ENCODE assay signal across 15 mouse cellular contexts in the genomic region with DNA sequence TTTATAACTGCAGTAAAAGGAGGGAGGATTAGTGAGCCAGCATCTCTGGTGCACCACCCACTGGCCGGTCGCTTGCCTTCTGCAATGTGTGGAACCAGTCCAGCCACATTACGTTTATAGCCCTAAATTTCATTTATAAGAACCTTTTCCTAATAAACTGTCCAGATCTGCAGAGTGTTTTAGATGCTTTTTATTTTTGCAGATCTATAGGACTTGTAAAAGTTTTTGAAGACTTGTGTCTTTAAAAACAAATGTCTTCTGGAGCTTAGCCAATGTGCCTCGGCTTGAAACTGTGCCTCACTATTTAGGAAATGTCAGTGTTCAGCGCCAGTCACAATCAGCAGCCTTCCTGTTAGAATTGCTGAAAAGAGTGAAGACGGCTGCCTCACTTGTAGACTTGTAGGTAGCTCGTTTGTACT.
A peak's percentile ranks its signal among the peaks of the same experiment; 100 is the strongest.
DNase-seq lines count a peak whose midpoint lies in the region; ATAC-seq and TF ChIP-seq lines count a peak whose summit lies in the region.
"Had no signal": no experiment of that assay in that cellular context is flagged by ENCODE, and none has a peak within 500 bp of the region (broad histone marks: within the 10 kb centered on the region; RNA-seq: fewer than 3 reads in every experiment).

No protein-coding gene starts in this region.

- WGBS in heart, adult 2 months: 7% methylated on average over 7 of the region's 7 CpGs
- WGBS in heart, embryonic 10.5 days: 71% methylated on average over 7 of the region's 7 CpGs
- 40% methylated on average over 7 of the region's 7 CpGs for WGBS in lung, embryonic 15.5 days
- 18% methylated on average over 7 of the region's 7 CpGs for WGBS in lung, adult 2 months
- 31% methylated on average over 7 of the region's 7 CpGs for WGBS in small intestine, adult 2 months
- WGBS in hindbrain, embryonic 11.5 days: 87% methylated on average over 7 of the region's 7 CpGs

- H3K4me1 ChIP-seq in heart, adult 2 months (ENCODE audit: control insufficient read depth, insufficient read depth, low read length): peaks cover 24% of the 10 kb centered on the region
- peaks cover 32% of the 10 kb centered on the region for H3K4me1 ChIP-seq in heart, embryonic 10.5 days
- peaks cover 68% of the 10 kb centered on the region for H3K4me1 ChIP-seq in lung, embryonic 15.5 days
- H3K4me1 ChIP-seq in lung, adult 2 months (ENCODE audit: control insufficient read depth, insufficient read depth, low read length): peaks cover 15% of the 10 kb centered on the region
- peaks cover 24% of the 10 kb centered on the region for H3K4me1 ChIP-seq in small intestine, adult 2 months (ENCODE audit: control insufficient read depth, insufficient read depth, insufficient read length, low read length)
- H3K4me1 ChIP-seq in hindbrain, embryonic 11.5 days (replicated peaks; ENCODE audit: control insufficient read depth, insufficient read depth, low read length): no peaks in the 10 kb centered on the region

- H3K79me2 ChIP-seq in heart, adult 2 months (replicated peaks; ENCODE audit: control insufficient read depth, insufficient read depth, low read length): peaks cover 5% of the 10 kb centered on the region; the same call in 1 of the 2 replicates

- TF ChIP-seq POLR2A in heart, adult 2 months (IDR thresholded peaks at IDR 0.05; ENCODE audit: insufficient read depth, low read depth, low read length): no peak
- TF ChIP-seq POLR2A in lung, adult 2 months (IDR thresholded peaks at IDR 0.05; ENCODE audit: borderline replicate concordance, extremely low read depth, low read depth, low read length): no peak
- no peak for TF ChIP-seq POLR2A in small intestine, adult 2 months (IDR thresholded peaks at IDR 0.05; ENCODE audit: low read depth, low read length)

- H3K27ac ChIP-seq in heart, adult 2 months: no peak overlapping the region; the same call in 1 of the 2 replicates
- H3K27ac ChIP-seq in heart, embryonic 10.5 days: no peak overlapping the region
- H3K27ac ChIP-seq in lung, embryonic 15.5 days: peak overlapping the region; percentile 42
- H3K27ac ChIP-seq in small intestine, adult 2 months (ENCODE audit: insufficient read depth, low read depth, low read length): no peak overlapping the region
- no peak overlapping the region for H3K27ac ChIP-seq in hindbrain, embryonic 11.5 days (ENCODE audit: low read depth, low read length)
- H3K27ac ChIP-seq: embryonic facial prominence, embryonic 10.5 days; forebrain, embryonic 10.5 days; midbrain, embryonic 12.5 days had no signal

- H3K4me3 ChIP-seq in heart, adult 2 months: no peak overlapping the region
- H3K4me3 ChIP-seq in heart, embryonic 10.5 days: no peak overlapping the region
- no peak overlapping the region for H3K4me3 ChIP-seq in lung, embryonic 15.5 days
- no peak overlapping the region for H3K4me3 ChIP-seq in lung, adult 2 months (replicated peaks; ENCODE audit: extremely low read depth, low read depth, low read length)
- no peak overlapping the region for H3K4me3 ChIP-seq in small intestine, adult 2 months (ENCODE audit: low read depth, low read length)
- no peak overlapping the region for H3K4me3 ChIP-seq in hindbrain, embryonic 11.5 days (ENCODE audit: low read depth, low read length)
- H3K4me3 ChIP-seq: embryonic facial prominence, embryonic 10.5 days; forebrain, embryonic 10.5 days; kidney, embryonic 15.5 days; midbrain, embryonic 12.5 days had no signal

- DNase-seq in adrenal gland, postnatal 10 days: peak; percentile 39
- DNase-seq in adrenal gland, adult 8-10 months: no peak
- no peak for DNase-seq in heart, adult 2 months
- no peak for DNase-seq in heart, embryonic 10.5 days (ENCODE audit: low spot score)
- DNase-seq in lung, adult 2 months: no peak
- DNase-seq in hindbrain, embryonic 11.5 days (ENCODE audit: low spot score): no peak
- DNase-seq: gastrocnemius, postnatal 14 days; liver; thymus, adult 2 months had no signal

- H3K36me3 ChIP-seq in heart, adult 2 months (ENCODE audit: control insufficient read depth, insufficient read depth, low read length): peaks cover 2% of the 10 kb centered on the region
- no peaks in the 10 kb centered on the region for H3K36me3 ChIP-seq in heart, embryonic 10.5 days
- H3K36me3 ChIP-seq in lung, embryonic 15.5 days: no peaks in the 10 kb centered on the region
- no peaks in the 10 kb centered on the region for H3K36me3 ChIP-seq in small intestine, adult 2 months (ENCODE audit: control insufficient read depth, insufficient read depth, low read length)
- H3K36me3 ChIP-seq in hindbrain, embryonic 11.5 days (ENCODE audit: control insufficient read depth, insufficient read depth, low read length): no peaks in the 10 kb centered on the region
- H3K36me3 ChIP-seq: embryonic facial prominence, embryonic 10.5 days; forebrain, embryonic 10.5 days; kidney, embryonic 15.5 days; midbrain, embryonic 12.5 days had no signal

- TF ChIP-seq CTCF in heart, adult 2 months (IDR thresholded peaks at IDR 0.05): peak; percentile 60
- no peak for TF ChIP-seq CTCF in lung, adult 2 months (IDR thresholded peaks at IDR 0.05; ENCODE audit: insufficient read depth, low read length)
- TF ChIP-seq CTCF in small intestine, adult 2 months (IDR thresholded peaks at IDR 0.05; ENCODE audit: extremely low read depth, insufficient read length, insufficient replicate concordance, low read depth, low read length): peak; percentile 24; the same call in 1 of the 2 replicates

- intact Hi-C loops in heart, adult 2 months (cut with DNase I): loop anchor here (5.0 kb wide), 1 partner anchor 97 kb away; no protein-coding TSS in a partner anchor

- H3K9me3 ChIP-seq in heart, embryonic 10.5 days: no peaks in the 10 kb centered on the region
- H3K9me3 ChIP-seq in lung, embryonic 15.5 days: no peaks in the 10 kb centered on the region
- no peaks in the 10 kb centered on the region for H3K9me3 ChIP-seq in hindbrain, embryonic 11.5 days (ENCODE audit: control insufficient read depth, low read length)
- H3K9me3 ChIP-seq: embryonic facial prominence, embryonic 10.5 days; forebrain, embryonic 10.5 days; kidney, embryonic 15.5 days; midbrain, embryonic 12.5 days had no signal

- no peak for TF ChIP-seq EP300 in heart, adult 2 months (IDR thresholded peaks at IDR 0.05; ENCODE audit: insufficient read depth, low read depth, low read length)

- H3K9ac ChIP-seq in heart, adult 2 months (ENCODE audit: low read depth, low read length): no peak overlapping the region
- H3K9ac ChIP-seq in lung, embryonic 15.5 days: no peak overlapping the region
- H3K9ac ChIP-seq in hindbrain, embryonic 11.5 days (ENCODE audit: low read depth, low read length): no peak overlapping the region
- H3K9ac ChIP-seq: kidney, embryonic 15.5 days; midbrain, embryonic 12.5 days had no signal

- no peaks in the 10 kb centered on the region for H3K27me3 ChIP-seq in heart, adult 2 months (ENCODE audit: control insufficient read depth, insufficient read depth, low read length)
- H3K27me3 ChIP-seq in heart, embryonic 10.5 days (ENCODE audit: insufficient read depth, poor library complexity, severe bottlenecking): no peaks in the 10 kb centered on the region
- H3K27me3 ChIP-seq in lung, embryonic 15.5 days: no peaks in the 10 kb centered on the region
- H3K27me3 ChIP-seq in small intestine, adult 2 months (ENCODE audit: control insufficient read depth, insufficient read depth, low read length): no peaks in the 10 kb centered on the region
- H3K27me3 ChIP-seq in hindbrain, embryonic 11.5 days (ENCODE audit: control insufficient read depth, insufficient read depth, low read length): no peaks in the 10 kb centered on the region
- H3K27me3 ChIP-seq: kidney, embryonic 15.5 days; midbrain, embryonic 12.5 days had no signal

- no peak overlapping the region for H3K4me2 ChIP-seq in lung, embryonic 15.5 days
- H3K4me2 ChIP-seq in hindbrain, embryonic 11.5 days (replicated peaks; ENCODE audit: low read depth, low read length): no peak overlapping the region
- H3K4me2 ChIP-seq: kidney, embryonic 15.5 days; midbrain, embryonic 12.5 days had no signal

- ATAC-seq in lung, embryonic 15.5 days (ENCODE audit: borderline replicate concordance, extremely low read depth, low FRiP score, low TSS enrichment): no peak
- ATAC-seq in hindbrain, embryonic 11.5 days (ENCODE audit: low FRiP score): no peak
